Mouse (Mus musculus): ENCODE data around the gene Trappc5.

Gene Trappc5

GRCm38 (mm10) chr8:3678831-3679230, 2.7 kb downstream of the Trappc5 start:
- no peak for DNase-seq

- peak; percentile 47 for DNase-seq
These were observed 3.1 kb downstream of the Trappc5 start for GRCm38 (mm10) chr8:3679236-3679635.

GRCm38 (mm10) chr8:3679656-3680055, 3.6 kb downstream of the Trappc5 start:
- no peak for DNase-seq

GRCm38 (mm10) chr8:3682435-3682834, 6.3 kb downstream of the Trappc5 start:
- no peak for DNase-seq

GRCm38 (mm10) chr8:3683408-3684176, 7.5 kb downstream of the Trappc5 start:
- DNase-seq = peak; percentile 75

- DNase-seq = no peak
These were observed 8.4 kb downstream of the Trappc5 start for GRCm38 (mm10) chr8:3684530-3684929.

- DNase-seq = no peak
These were observed 9.3 kb downstream of the Trappc5 start for GRCm38 (mm10) chr8:3685422-3685821.

GRCm38 (mm10) chr8:3687537-3687936, 11.4 kb downstream of the Trappc5 start:
- no peak for DNase-seq

GRCm38 (mm10) chr8:3690774-3691173, 14.7 kb downstream of the Trappc5 start:
- no peak for DNase-seq

GRCm38 (mm10) chr8:3694121-3694520, 18.0 kb downstream of the Trappc5 start, which contains the start of gene Fcer2a:
TSS of gene Fcer2a (minus strand) at chr8:3694175.
- DNase-seq = no peak

- DNase-seq = no peak
These were observed 25.4 kb downstream of the Trappc5 start for GRCm38 (mm10) chr8:3701491-3701890.

- DNase-seq = no peak
These were observed 29.6 kb downstream of the Trappc5 start for GRCm38 (mm10) chr8:3705711-3706110.

- no peak for DNase-seq
These were observed 31.5 kb downstream of the Trappc5 start for GRCm38 (mm10) chr8:3707611-3708010.

- no peak for DNase-seq
These were observed 34.2 kb downstream of the Trappc5 start for GRCm38 (mm10) chr8:3710312-3710711.

GRCm38 (mm10) chr8:3711646-3712045, 35.5 kb downstream of the Trappc5 start:
- DNase-seq = no peak

- no peak for DNase-seq
These were observed 41.3 kb downstream of the Trappc5 start for GRCm38 (mm10) chr8:3717321-3717954.

GRCm38 (mm10) chr8:3718559-3718958, 42.5 kb downstream of the Trappc5 start:
- peak; percentile 43 for DNase-seq

- no peak for DNase-seq
These were observed 44.5 kb downstream of the Trappc5 start, which contains the start of gene Clec4g for GRCm38 (mm10) chr8:3720551-3720950. TSS of gene Clec4g (minus strand) at chr8:3720651.

- DNase-seq = no peak
These were observed 44.9 kb downstream of the Trappc5 start for GRCm38 (mm10) chr8:3721041-3721440.
